Mouse (Mus musculus): ENCODE results near the gene Ccr3.
"Not testable (repeated sequence)": the region's sequence is repeated elsewhere in the genome, so short reads cannot be mapped to it uniquely, and the experiment has no call there.

Gene Ccr3

DNA sequence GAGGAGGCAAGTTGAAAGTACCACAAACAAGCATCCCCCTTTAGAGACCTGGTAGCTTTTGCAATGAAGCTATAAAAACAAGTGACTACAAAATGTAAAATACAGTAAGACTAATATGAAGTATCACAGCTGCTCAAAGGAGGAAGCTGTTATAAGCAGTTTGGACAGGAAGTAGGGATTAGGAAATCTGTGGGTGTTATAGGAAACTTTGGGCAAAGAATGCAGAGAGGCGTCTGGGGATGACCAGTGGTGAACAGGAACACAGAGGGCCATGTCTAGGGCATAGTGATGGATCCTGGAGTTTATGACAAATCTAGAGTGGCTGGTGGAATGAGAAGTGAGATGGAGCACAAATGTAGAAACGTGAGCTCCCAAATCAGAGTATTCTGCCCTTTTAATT, 31.8 kb downstream of the Ccr3 start:
- DNase-seq (ENCODE audit: low spot score): no peak

- no peak for DNase-seq (ENCODE audit: low spot score)
These were observed 34.5 kb downstream of the Ccr3 start for GRCm38 (mm10) chr9:124056158-124056709.

- DNase-seq (ENCODE audit: low spot score): no peak
These were observed 38.0 kb downstream of the Ccr3 start for GRCm38 (mm10) chr9:124059660-124060352.

DNA sequence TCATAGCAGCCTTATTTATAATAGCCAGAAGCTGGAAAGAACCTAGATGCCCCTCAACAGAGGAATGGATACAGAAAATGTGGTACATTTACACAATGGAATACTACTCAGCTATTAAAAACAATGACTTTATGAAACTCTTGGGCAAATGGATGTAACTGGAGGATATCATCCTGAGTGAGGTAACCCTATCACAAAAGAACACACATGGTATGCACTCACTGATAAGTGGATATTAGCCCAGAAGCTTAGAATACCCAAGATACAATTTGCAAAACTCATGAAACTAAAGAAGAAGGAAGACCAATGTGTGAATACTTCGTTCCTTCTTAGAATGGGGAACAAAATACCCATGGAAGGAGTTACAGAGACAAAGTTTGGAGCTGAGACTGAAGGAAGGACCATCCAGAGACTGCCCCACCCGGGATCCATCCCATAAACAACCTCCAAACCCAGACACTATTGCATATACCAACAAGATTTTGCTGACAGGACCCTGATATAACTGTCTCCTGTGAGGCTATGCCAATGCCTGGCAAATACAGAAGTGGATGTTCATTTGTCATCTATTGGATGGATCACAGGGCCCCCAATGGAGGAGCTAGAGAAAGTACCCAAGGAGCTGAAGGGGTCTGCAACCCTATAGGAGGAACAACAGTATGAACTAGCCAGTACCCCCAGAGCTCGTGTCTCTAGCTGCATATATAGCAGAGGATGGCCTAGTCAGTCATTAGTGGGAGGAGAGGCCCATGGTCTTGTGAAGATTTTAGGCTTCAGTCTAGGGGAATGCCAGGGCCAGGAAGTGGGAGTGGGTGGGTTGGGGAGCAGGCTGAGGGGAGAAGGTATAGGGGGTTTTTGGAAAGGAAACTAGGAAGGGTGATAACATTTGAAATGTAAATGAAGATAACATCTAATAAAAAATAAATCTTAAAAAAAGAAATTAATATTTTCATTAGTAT, 40.0 kb downstream of the Ccr3 start:
- DNase-seq (ENCODE audit: low spot score): not testable (repeated sequence)

- no peak for DNase-seq (ENCODE audit: low spot score)
These were observed 44.9 kb downstream of the Ccr3 start for GRCm38 (mm10) chr9:124066572-124067103.

GRCm38 (mm10) chr9:124068098-124069058, 46.6 kb downstream of the Ccr3 start:
- DNase-seq (ENCODE audit: low spot score): no peak

DNA sequence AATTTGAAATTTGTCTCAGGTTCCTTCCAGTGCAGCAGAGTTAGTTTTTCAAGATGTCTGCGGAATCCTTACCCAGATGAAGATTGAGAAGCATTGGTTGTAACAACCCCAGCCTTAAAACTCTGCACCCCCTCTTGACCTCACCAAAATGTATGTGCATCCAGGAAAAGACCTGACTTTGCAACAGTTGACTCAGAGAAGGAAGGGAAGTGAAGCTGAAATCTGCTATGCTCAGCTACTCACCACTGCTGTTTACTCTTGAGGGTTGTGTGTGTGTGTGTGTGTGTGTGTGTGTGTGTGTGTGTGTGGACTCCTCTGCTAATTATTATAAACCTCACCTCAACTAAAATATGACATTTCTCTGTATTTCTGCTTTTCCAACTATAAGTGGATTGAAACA, 49.7 kb downstream of the Ccr3 start:
- DNase-seq (ENCODE audit: low spot score): no peak

DNA sequence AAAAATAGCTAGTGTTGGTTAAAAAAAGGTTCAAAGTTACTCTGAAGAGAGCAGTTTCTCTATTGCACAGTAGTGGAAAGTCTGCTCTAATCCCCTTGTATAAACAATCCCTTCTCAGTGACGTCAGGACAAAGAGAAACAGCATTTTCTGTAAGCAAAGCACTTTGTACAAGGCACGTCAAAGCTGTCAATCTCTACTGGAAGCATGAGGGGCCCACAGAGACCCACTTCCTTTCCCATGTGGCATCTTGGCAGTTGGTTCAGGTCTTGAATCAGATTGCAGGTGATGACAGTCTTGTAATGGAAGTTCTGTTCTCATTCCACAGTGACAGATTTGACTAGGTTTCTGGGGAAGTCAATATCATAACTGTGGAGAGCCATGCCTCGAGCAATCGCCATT, 58.0 kb downstream of the Ccr3 start:
- DNase-seq (ENCODE audit: low spot score): no peak

- DNase-seq (ENCODE audit: low spot score): not testable (repeated sequence)
These were observed 58.7 kb downstream of the Ccr3 start for GRCm38 (mm10) chr9:124080471-124080870.
